Mouse (Mus musculus): ENCODE data around the gene Pcnp. TPM values are rescaled to one million over a fixed set of nuclear protein-coding genes. Genes with fewer than 3 reads are reported as not detected.

Pcnp gene
- total and polyA plus RNA-seq, 3 experiments: 67.4 to 177 (median 154) TPM

DNA sequence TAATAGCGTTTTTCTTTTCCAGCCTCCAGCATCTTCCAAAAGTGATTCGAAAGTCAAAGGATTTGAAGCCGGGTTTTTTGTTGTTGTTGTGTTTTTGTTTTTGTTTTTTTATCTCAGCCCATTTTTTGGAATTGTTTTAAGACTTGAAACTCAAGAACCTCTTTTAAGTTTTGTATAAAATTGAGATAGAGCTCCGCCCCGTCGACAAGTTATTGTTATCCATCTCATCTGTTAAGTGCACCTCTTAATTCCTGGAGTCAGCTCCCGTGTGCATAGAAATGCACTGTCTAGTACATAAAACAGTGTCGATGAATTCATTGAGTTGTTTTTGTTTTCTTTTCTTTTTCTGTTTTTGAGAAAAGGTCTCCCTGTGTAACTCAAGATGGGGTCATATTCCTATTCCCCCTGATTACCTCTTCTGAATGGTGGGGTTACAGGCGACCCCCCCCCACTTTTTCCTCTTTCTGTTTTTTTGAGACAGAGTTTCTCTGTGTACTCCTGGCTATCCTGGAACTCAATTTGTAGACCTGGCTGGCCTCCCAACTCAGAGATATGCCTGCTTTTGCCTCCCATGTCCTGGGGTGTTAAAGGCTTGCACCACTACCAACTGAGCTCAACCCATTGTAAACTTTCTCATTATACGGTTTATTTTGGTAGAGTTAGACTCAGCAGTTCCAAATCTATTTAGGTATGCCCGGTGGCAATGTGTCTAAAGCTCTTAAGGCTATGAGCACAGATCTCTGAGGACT is 46.8 kb upstream of the Pcnp start:
- DNase-seq (ENCODE audit: extremely low read depth): no peak

DNA sequence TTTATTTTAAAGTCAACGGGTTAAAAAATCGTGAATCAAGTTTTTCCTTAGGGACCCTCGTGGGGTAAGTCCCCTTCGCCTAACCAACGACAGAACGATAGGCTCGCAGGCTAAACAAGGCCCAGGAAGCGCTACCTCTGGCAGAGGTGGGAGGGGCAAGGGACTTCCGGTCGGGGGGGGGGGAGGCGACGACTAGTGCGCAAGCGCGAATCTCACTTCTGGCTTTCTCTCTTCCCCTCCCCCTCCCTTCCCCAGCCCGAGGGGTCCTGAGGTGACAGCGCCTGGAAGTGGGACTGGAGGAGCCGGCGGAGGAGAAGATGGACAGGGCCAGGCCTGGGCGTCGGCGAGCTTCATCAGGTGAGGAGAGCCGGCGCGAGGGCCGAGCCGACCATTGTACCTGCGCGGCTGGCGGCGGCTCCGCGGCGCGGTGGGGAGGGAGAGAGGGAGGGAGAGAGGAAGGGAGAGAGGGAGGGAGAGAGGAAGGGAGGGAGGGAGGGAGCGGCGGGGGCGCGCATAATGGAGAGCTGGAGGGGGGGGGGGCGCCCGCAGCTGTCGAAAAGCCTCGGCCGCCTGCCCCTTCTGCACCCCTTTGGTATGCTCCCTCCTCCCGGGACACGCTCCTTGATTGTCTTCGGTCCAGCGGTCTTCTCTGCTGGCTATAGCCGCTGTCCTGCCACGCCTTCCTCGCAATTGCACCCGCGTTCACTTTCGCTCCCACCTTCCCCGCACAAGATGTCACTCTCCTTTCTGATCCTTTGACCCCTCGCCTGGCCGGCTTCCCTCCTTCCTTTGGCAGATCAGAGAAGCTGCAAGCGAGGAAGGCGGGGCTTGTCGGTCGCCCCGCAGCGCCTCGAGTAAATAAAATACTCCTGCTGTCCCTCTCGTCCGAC is 45.9 kb upstream of the Pcnp start:
- Histone ChIP-seq H3K9me3 (replicated peaks; ENCODE audit: low read length) (no peaks in the 10 kb centered on the region), H3K36me3 (replicated peaks in 1 of 2; ENCODE audit: control insufficient read depth in 1 of 2, insufficient read depth in 1 of 2, low read length in 1 of 2) (peaks cover 0 to 16% of the 10 kb centered on the region in 2 experiments), H3K9ac (ENCODE audit: insufficient read depth, low read depth) (peak overlapping the region; percentile 64), H3K4me2 (ENCODE audit: insufficient read depth, low read depth, poor library complexity, severe bottlenecking) (peak overlapping the region; percentile 79), H3K27ac (ENCODE audit: insufficient read depth, low read depth) (peak overlapping the region; percentile 65), H3K27me3 (replicated peaks) (no peaks in the 10 kb centered on the region), H3K4me3 (replicated peaks in 1 of 3; ENCODE audit: low read depth in 2 of 3, low read length in 2 of 3, poor library complexity in 1 of 3) (peak overlapping the region; percentile 87 to 98 (median 89)), H3K79me2 (replicated peaks; ENCODE audit: control insufficient read depth, extremely low read depth, insufficient read depth, poor library complexity, severe bottlenecking) (peaks cover 4% of the 10 kb centered on the region), H3K4me1 (ENCODE audit: control insufficient read depth in 1 of 2, insufficient read depth in 2 of 2) (peaks cover 3 to 24% of the 10 kb centered on the region in 2 experiments; a peak in 3 of 4 replicates)
- dilution Hi-C loops (cut with MboI; ENCODE audit: extremely low pct_ligation_motif_present, extremely low pct_unique_long_range_greater_than_20kb, low sequenced_read_pairs): no loop called here
- in situ Hi-C loops (cut with MboI; ENCODE audit: low pct_ligation_motif_present, low pct_unique_long_range_greater_than_20kb, low sequenced_read_pairs): no loop called here
- DNase-seq (ENCODE audit: extremely low read depth): peak; percentile 94
- TF ChIP-seq MYC (IDR thresholded peaks at IDR 0.05; ENCODE audit: low read depth, low read length) (no peak), POLR2AphosphoS2 (IDR thresholded peaks at IDR 0.05; ENCODE audit: low read depth, low read length) (peak; percentile 48; the same call in 1 of the 2 replicates), RCOR1 (conservative IDR thresholded peaks at IDR 0.05; ENCODE audit: low read depth, low read length) (no peak), CHD1 (IDR thresholded peaks at IDR 0.05; ENCODE audit: low read depth, low read length) (no peak), ZNF384 (IDR thresholded peaks at IDR 0.05; ENCODE audit: low read depth, low read length) (no peak), TCF12 (IDR thresholded peaks at IDR 0.05; ENCODE audit: low read depth, low read length) (peak; percentile 78; the same call in 1 of the 2 replicates), NRF1 (IDR thresholded peaks at IDR 0.05; ENCODE audit: low read depth, low read length) (peak; percentile 81), ELF1 (IDR thresholded peaks at IDR 0.05; ENCODE audit: low read depth, low read length) (peak; percentile 93), CHD2 (IDR thresholded peaks at IDR 0.05; ENCODE audit: low read length) (peak; percentile 90), GABPA (IDR thresholded peaks at IDR 0.05; ENCODE audit: insufficient replicate concordance, low read depth, low read length) (no peak), ZC3H11A (IDR thresholded peaks at IDR 0.05; ENCODE audit: low read depth, low read length) (no peak), UBTF (IDR thresholded peaks at IDR 0.05; ENCODE audit: low read depth, low read length) (no peak), MAX (IDR thresholded peaks at IDR 0.05; ENCODE audit: low read length) (no peak; the same call in 1 of the 2 replicates), NELFE (IDR thresholded peaks at IDR 0.05; ENCODE audit: low read depth, low read length) (no peak; the same call in 1 of the 2 replicates), IRF4 (IDR thresholded peaks at IDR 0.05; ENCODE audit: low read depth, low read length) (peak; percentile 62; the same call in 1 of the 2 replicates), HCFC1 (IDR thresholded peaks at IDR 0.05; ENCODE audit: low read depth, low read length) (peak; percentile 83), SMC3 (IDR thresholded peaks at IDR 0.05; ENCODE audit: low read depth, low read length) (no peak), ETS1 (conservative IDR thresholded peaks at IDR 0.05; ENCODE audit: low read depth, low read length) (no peak; the same call in 1 of the 2 replicates), JUN (IDR thresholded peaks at IDR 0.05; ENCODE audit: insufficient read depth, low read depth, low read length) (no peak), JUND (conservative IDR thresholded peaks at IDR 0.05; ENCODE audit: low read depth, low read length) (no peak), MXI1 (IDR thresholded peaks at IDR 0.05; ENCODE audit: low read depth, low read length) (peak; percentile 39; the same call in 1 of the 2 replicates), ZMIZ1 (IDR thresholded peaks at IDR 0.05; ENCODE audit: low read depth, low read length) (no peak), RAD21 (IDR thresholded peaks at IDR 0.05; ENCODE audit: low read depth, low read length) (no peak), KAT2A (IDR thresholded peaks at IDR 0.05; ENCODE audit: insufficient replicate concordance, low read length) (no peak)

More for the DNA sequence above, 46.8 kb upstream of the Pcnp start:
- Histone ChIP-seq H3K9ac (ENCODE audit: insufficient read depth, low read depth) (peak overlapping the region; percentile 64), H3K4me3 (replicated peaks in 1 of 3; ENCODE audit: low read depth in 2 of 3, low read length in 2 of 3, poor library complexity in 1 of 3) (peak overlapping the region; percentile 87 to 98 (median 89)), H3K27ac (ENCODE audit: insufficient read depth, low read depth) (no peak overlapping the region), H3K36me3 (replicated peaks in 1 of 2; ENCODE audit: control insufficient read depth in 1 of 2, insufficient read depth in 1 of 2, low read length in 1 of 2) (peaks cover 0 to 17% of the 10 kb centered on the region in 2 experiments), H3K4me2 (ENCODE audit: insufficient read depth, low read depth, poor library complexity, severe bottlenecking) (peak overlapping the region; percentile 79), H3K4me1 (ENCODE audit: control insufficient read depth in 1 of 2, insufficient read depth in 2 of 2) (peaks cover 3 to 24% of the 10 kb centered on the region in 2 experiments; a peak in 3 of 4 replicates), H3K27me3 (replicated peaks) (no peaks in the 10 kb centered on the region), H3K9me3 (replicated peaks; ENCODE audit: low read length) (no peaks in the 10 kb centered on the region), H3K79me2 (replicated peaks; ENCODE audit: control insufficient read depth, extremely low read depth, insufficient read depth, poor library complexity, severe bottlenecking) (peaks cover 4% of the 10 kb centered on the region)
- TF ChIP-seq RAD21 (IDR thresholded peaks at IDR 0.05; ENCODE audit: low read depth, low read length) (no peak), MAFK (IDR thresholded peaks at IDR 0.05; ENCODE audit: insufficient replicate concordance, low read length) (no peak), CHD2 (IDR thresholded peaks at IDR 0.05; ENCODE audit: low read length) (0 out of 2 replicates have a peak, but pooled peaks have one; percentile 19), ZKSCAN1 (IDR thresholded peaks at IDR 0.05; ENCODE audit: borderline replicate concordance, low read depth, low read length) (no peak), CHD1 (IDR thresholded peaks at IDR 0.05; ENCODE audit: low read depth, low read length) (peak; percentile 7; the same call in 1 of the 2 replicates), MAZ (IDR thresholded peaks at IDR 0.05; ENCODE audit: low read depth, low read length) (no peak), POLR2A (IDR thresholded peaks at IDR 0.05; ENCODE audit: low read depth, low read length) (no peak), TBP (conservative IDR thresholded peaks at IDR 0.05; ENCODE audit: low read depth, low read length) (no peak), CTCF (conservative IDR thresholded peaks at IDR 0.05 in 1 of 2, IDR thresholded peaks at IDR 0.05 in 1 of 2; ENCODE audit: low read depth in 2 of 2, low read length in 2 of 2) (no peak)
- in situ Hi-C loops (cut with MboI; ENCODE audit: low pct_ligation_motif_present, low pct_unique_long_range_greater_than_20kb, low sequenced_read_pairs): no loop called here
- dilution Hi-C loops (cut with MboI; ENCODE audit: extremely low pct_ligation_motif_present, extremely low pct_unique_long_range_greater_than_20kb, low sequenced_read_pairs): no loop called here
